Mouse (Mus musculus) cortical plate, adult 2 months (tissue): ENCODE data around the gene Fbxo30.
"Not testable (repeated sequence)": the region's sequence is repeated elsewhere in the genome, so short reads cannot be mapped to it uniquely, and the experiment has no call there.

Experiments used
- CTCF ChIP-seq: fragments of 200-500 bp; IDR thresholded peaks from 2 replicates; pipeline ENCODE4 v1.5.1; 2011; ENCODE audit warnings: mild to moderate bottlenecking, control low read depth, low read length; ENCODE audit not compliant: insufficient read depth; ENCODE audit errors: extremely low read depth
- POLR2A ChIP-seq: fragments of 200-500 bp; IDR thresholded peaks from 2 replicates; pipeline ENCODE4 v1.6.1; 2011; ENCODE audit warnings: mild to moderate bottlenecking, low read length, control low read depth; ENCODE audit not compliant: insufficient read depth; ENCODE audit errors: extremely low read depth

- TF ChIP-seq CTCF, POLR2A: not testable (repeated sequence)
Observed at GRCm38 (mm10) chr10:11317856-11318454, 36.8 kb downstream of the Fbxo30 start.
